Mouse (Mus musculus): ENCODE results near the gene Nudt13. TPM values are rescaled to one million over a fixed set of nuclear protein-coding genes. Genes with fewer than 3 reads are reported as not detected.

Nudt13 gene
- total and polyA plus RNA-seq, 2 experiments, result 10.0 to 13.7 TPM

DNA sequence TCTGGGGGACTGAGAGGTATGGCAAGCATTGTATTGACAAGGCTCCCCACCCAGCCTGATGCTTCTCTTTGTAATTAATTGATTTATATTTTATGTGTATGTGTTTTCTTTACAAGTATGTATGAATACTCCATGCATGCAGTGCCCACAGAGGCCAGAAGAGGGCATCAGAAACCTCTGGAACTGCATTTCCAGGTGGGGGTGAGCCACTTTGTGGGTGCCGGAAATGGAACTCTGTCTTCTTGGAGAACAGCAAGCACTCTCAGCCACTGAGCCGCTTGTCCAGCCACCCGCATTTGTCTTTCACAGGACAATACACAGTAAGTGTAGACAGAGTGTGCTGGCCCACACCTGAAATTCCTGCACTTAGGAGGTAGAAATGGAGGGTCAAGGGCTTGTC lies 24.9 kb downstream of the Nudt13 start:
- Histone ChIP-seq H3K27ac (replicated peaks; ENCODE audit: insufficient read depth, low read depth, low read length) (no peak overlapping the region), H3K27me3 (ENCODE audit: control insufficient read depth, insufficient read depth, low read length) (no peaks in the 10 kb centered on the region), H3K9ac (ENCODE audit: low read depth, low read length) (no peak overlapping the region), H3K36me3 (ENCODE audit: control insufficient read depth, insufficient read depth, low read length) (peaks cover 16% of the 10 kb centered on the region), H3K4me1 (ENCODE audit: control insufficient read depth, insufficient read depth, low read length) (peaks cover 8% of the 10 kb centered on the region), H3K4me3 (ENCODE audit: insufficient read depth, low read depth, low read length) (no peak overlapping the region), H3K79me2 (ENCODE audit: control insufficient read depth, insufficient read depth, low read length) (no peaks in the 10 kb centered on the region)
- 43% methylated on average over 3 of the region's 3 CpGs for WGBS
- DNase-seq (ENCODE audit: extremely low read depth, low read depth, low spot score), result peak; percentile 56
- no peak for TF ChIP-seq POLR2A (IDR thresholded peaks at IDR 0.05; ENCODE audit: extremely low read depth, insufficient read depth, low read length)
- peak; percentile 62 for TF ChIP-seq CTCF (IDR thresholded peaks at IDR 0.05; ENCODE audit: low read depth, low read length)

DNA sequence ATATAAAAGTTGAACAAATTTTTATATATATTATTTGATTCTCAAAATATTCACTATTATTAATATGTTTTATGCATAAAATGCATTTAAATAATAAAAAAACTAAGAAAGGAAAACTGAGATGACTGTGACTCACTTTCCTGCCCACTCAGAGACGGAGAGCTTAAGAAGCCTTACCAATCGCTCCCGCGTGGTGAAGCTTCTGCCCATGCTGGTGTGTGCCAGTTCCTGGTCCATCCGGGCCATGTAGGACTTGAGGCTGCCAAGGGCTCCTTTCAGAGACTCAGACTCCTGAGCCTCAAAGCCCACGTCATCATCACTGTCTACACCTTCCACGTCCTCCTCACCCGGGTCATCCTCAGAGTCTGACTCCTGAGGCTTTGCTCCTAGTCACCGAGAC lies 29.7 kb downstream of the Nudt13 start:
- no peak for DNase-seq (ENCODE audit: extremely low read depth, low read depth, low spot score)
- Histone ChIP-seq H3K4me1 (ENCODE audit: control insufficient read depth, insufficient read depth, low read length) (no peaks in the 10 kb centered on the region), H3K79me2 (ENCODE audit: control insufficient read depth, insufficient read depth, low read length) (no peaks in the 10 kb centered on the region), H3K27ac (replicated peaks; ENCODE audit: insufficient read depth, low read depth, low read length) (no peak overlapping the region), H3K27me3 (ENCODE audit: control insufficient read depth, insufficient read depth, low read length) (no peaks in the 10 kb centered on the region), H3K36me3 (ENCODE audit: control insufficient read depth, insufficient read depth, low read length) (peaks cover 29% of the 10 kb centered on the region), H3K4me3 (ENCODE audit: insufficient read depth, low read depth, low read length) (no peak overlapping the region), H3K9ac (ENCODE audit: low read depth, low read length) (no peak overlapping the region)
- 98% methylated on average over 9 of the region's 9 CpGs for WGBS
- TF ChIP-seq CTCF (IDR thresholded peaks at IDR 0.05; ENCODE audit: low read depth, low read length) (no peak), POLR2A (IDR thresholded peaks at IDR 0.05; ENCODE audit: extremely low read depth, insufficient read depth, low read length) (no peak)

DNA sequence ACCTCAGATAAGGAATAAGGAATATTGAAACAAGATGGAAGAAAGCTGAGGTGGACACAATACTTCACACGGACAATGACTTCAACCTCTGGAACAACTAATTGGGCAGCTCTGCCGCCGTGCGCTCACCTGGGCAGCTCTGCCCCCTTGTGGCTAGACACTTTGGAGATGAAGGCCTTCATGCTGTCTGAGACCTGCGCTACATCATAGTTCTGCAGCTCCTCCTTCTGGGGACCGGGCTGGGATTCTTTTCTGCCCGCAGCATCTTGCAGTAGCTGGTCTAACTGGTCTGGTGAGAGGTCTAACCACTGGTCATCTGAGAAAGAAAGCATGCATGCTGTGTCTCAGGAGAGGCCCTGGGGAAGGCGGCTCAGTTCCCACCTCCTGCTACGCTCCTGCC lies 34.0 kb downstream of the Nudt13 start:
- Histone ChIP-seq H3K9ac (ENCODE audit: low read depth, low read length) (no peak overlapping the region), H3K79me2 (ENCODE audit: control insufficient read depth, insufficient read depth, low read length) (no peaks in the 10 kb centered on the region), H3K36me3 (ENCODE audit: control insufficient read depth, insufficient read depth, low read length) (peaks cover 34% of the 10 kb centered on the region), H3K27ac (replicated peaks; ENCODE audit: insufficient read depth, low read depth, low read length) (no peak overlapping the region), H3K27me3 (ENCODE audit: control insufficient read depth, insufficient read depth, low read length) (no peaks in the 10 kb centered on the region), H3K4me1 (ENCODE audit: control insufficient read depth, insufficient read depth, low read length) (no peaks in the 10 kb centered on the region), H3K4me3 (ENCODE audit: insufficient read depth, low read depth, low read length) (no peak overlapping the region)
- WGBS, result 82% methylated on average over 9 of the region's 9 CpGs
- TF ChIP-seq POLR2A (IDR thresholded peaks at IDR 0.05; ENCODE audit: extremely low read depth, insufficient read depth, low read length) (no peak), CTCF (IDR thresholded peaks at IDR 0.05; ENCODE audit: low read depth, low read length) (peak; percentile 56)
- DNase-seq (ENCODE audit: extremely low read depth, low read depth, low spot score), result no peak

DNA sequence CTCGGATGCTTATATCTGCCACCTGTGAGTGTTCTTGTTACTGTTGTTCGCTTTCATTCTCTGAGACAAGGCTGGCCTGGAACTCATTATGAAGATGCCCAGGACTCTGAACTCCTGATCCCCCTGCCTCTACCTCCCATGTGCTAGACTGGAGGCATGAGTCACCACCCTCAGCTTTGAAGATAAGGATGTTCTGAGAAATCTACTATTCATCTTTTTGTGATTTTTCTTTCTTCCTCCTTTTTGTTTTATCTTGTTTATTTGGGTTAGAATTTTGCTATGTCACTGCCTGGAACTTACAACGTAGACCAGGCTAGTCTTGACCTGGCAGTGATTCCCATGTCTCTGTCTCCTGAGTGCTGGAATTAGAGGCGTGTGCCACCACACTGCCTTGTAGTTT lies 36.8 kb downstream of the Nudt13 start:
- TF ChIP-seq CTCF (IDR thresholded peaks at IDR 0.05; ENCODE audit: low read depth, low read length), result no peak
- no peak for TF ChIP-seq POLR2A (IDR thresholded peaks at IDR 0.05; ENCODE audit: extremely low read depth, insufficient read depth, low read length)
- H3K27me3 ChIP-seq (ENCODE audit: control insufficient read depth, insufficient read depth, low read length), result no peaks in the 10 kb centered on the region
- H3K27ac ChIP-seq (replicated peaks; ENCODE audit: insufficient read depth, low read depth, low read length), result no peak overlapping the region
- no peak overlapping the region for H3K4me3 ChIP-seq (ENCODE audit: insufficient read depth, low read depth, low read length)
- WGBS, result 97% methylated on average over 4 of the region's 4 CpGs
- peaks cover 45% of the 10 kb centered on the region for H3K36me3 ChIP-seq (ENCODE audit: control insufficient read depth, insufficient read depth, low read length)
- H3K4me1 ChIP-seq (ENCODE audit: control insufficient read depth, insufficient read depth, low read length), result no peaks in the 10 kb centered on the region
- no peaks in the 10 kb centered on the region for H3K79me2 ChIP-seq (ENCODE audit: control insufficient read depth, insufficient read depth, low read length)
- no peak overlapping the region for H3K9ac ChIP-seq (ENCODE audit: low read depth, low read length)
- DNase-seq (ENCODE audit: extremely low read depth, low read depth, low spot score), result no peak

DNA sequence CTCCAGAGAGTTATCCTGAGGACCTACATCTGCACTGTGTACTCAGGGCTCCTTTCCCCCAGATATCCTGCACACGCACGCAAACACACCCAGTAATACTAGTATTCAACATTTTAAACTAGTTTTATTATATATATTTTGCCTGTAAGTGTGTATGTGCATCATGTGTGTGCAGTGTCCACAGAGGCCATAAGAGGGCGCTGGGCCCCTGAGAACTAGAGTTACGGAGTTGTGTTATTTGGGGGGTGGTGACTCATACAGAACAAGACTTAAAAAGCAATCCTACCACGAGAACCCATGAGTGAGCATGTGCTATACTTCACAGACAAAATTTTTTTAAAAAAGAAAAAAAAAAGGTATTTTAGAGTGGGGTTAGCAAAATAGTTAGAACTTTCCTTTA lies 44.9 kb downstream of the Nudt13 start:
- no peaks in the 10 kb centered on the region for H3K4me1 ChIP-seq (ENCODE audit: control insufficient read depth, insufficient read depth, low read length)
- H3K27me3 ChIP-seq (ENCODE audit: control insufficient read depth, insufficient read depth, low read length), result no peaks in the 10 kb centered on the region
- TF ChIP-seq POLR2A (IDR thresholded peaks at IDR 0.05; ENCODE audit: extremely low read depth, insufficient read depth, low read length) (no peak), CTCF (IDR thresholded peaks at IDR 0.05; ENCODE audit: low read depth, low read length) (no peak)
- WGBS, result 97% methylated on average over 5 of the region's 5 CpGs
- no peak overlapping the region for H3K9ac ChIP-seq (ENCODE audit: low read depth, low read length)
- peaks cover 34% of the 10 kb centered on the region for H3K36me3 ChIP-seq (ENCODE audit: control insufficient read depth, insufficient read depth, low read length)
- no peak overlapping the region for H3K4me3 ChIP-seq (ENCODE audit: insufficient read depth, low read depth, low read length)
- no peak overlapping the region for H3K27ac ChIP-seq (replicated peaks; ENCODE audit: insufficient read depth, low read depth, low read length)
- no peak for DNase-seq (ENCODE audit: extremely low read depth, low read depth, low spot score)
- H3K79me2 ChIP-seq (ENCODE audit: control insufficient read depth, insufficient read depth, low read length), result no peaks in the 10 kb centered on the region

DNA sequence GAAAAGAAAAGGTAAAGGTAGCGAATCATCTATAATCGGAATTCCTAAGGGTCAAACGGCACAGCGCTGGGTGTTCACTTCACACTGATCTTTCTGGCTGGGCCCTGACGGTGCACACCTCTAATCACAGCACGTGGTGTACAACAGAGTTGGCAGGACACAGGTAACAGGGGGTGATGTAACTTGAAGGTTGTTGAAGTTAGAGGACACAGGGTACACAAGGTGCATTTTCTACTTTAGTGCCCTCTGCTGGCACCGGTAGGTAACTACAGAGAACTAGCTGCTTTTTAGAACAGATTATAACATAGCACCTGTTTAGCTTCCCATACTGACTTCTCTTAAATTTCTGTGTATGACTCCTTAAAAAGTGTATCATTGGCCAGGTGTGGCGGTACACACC lies 45.7 kb downstream of the Nudt13 start:
- H3K27ac ChIP-seq (replicated peaks; ENCODE audit: insufficient read depth, low read depth, low read length), result no peak overlapping the region
- TF ChIP-seq CTCF (IDR thresholded peaks at IDR 0.05; ENCODE audit: low read depth, low read length) (peak; percentile 36; the same call in 1 of the 2 replicates), POLR2A (IDR thresholded peaks at IDR 0.05; ENCODE audit: extremely low read depth, insufficient read depth, low read length) (no peak)
- no peak overlapping the region for H3K9ac ChIP-seq (ENCODE audit: low read depth, low read length)
- DNase-seq (ENCODE audit: extremely low read depth, low read depth, low spot score), result peak; percentile 92
- no peaks in the 10 kb centered on the region; the same call in 1 of the 2 replicates for H3K79me2 ChIP-seq (ENCODE audit: control insufficient read depth, insufficient read depth, low read length)
- H3K4me1 ChIP-seq (ENCODE audit: control insufficient read depth, insufficient read depth, low read length), result no peaks in the 10 kb centered on the region; the same call in 1 of the 2 replicates
- 59% methylated on average over 8 of the region's 8 CpGs for WGBS
- no peaks in the 10 kb centered on the region for H3K27me3 ChIP-seq (ENCODE audit: control insufficient read depth, insufficient read depth, low read length)
- no peak overlapping the region for H3K4me3 ChIP-seq (ENCODE audit: insufficient read depth, low read depth, low read length)
- H3K36me3 ChIP-seq (ENCODE audit: control insufficient read depth, insufficient read depth, low read length), result peaks cover 31% of the 10 kb centered on the region

Measured in liver, adult 2 months (tissue).